Mouse (Mus musculus) intestine, embryonic 14.5 days (tissue): ENCODE results near the gene Casr. TPM values are rescaled to one million over a fixed set of nuclear protein-coding genes. Genes with fewer than 3 reads are reported as not detected.

ENCODE experiments used
- ATAC-seq: fragments of 200-750 bp; cut with Nextera tagmentation; replicated peaks from 2 replicates; pipeline ENCODE4 v1.8.0; 2017; ENCODE audit warnings: low read depth, moderate number of reproducible peaks, moderate TSS enrichment, moderate library complexity; ENCODE audit not compliant: low FRiP score, low TSS enrichment
- DNase-seq: peaks from one replicate; pipeline ENCODE4 v3.0.0-alpha.2; 2018; ENCODE audit warnings: low spot score
- H3K27ac ChIP-seq: fragments of 300-500 bp; sonication (generic); 2 replicates; pipeline ENCODE4 v1.5.1; 2014; ENCODE audit warnings: low read depth, mild to moderate bottlenecking, control low read depth
- H3K27me3 ChIP-seq: fragments of 300-500 bp; sonication (generic); replicated peaks from 2 replicates; pipeline ENCODE4 v1.6.1; 2014; ENCODE audit warnings: low read length, control low read depth; ENCODE audit not compliant: control insufficient read depth, insufficient read depth
- H3K36me3 ChIP-seq: fragments of 300-500 bp; sonication (generic); 2 replicates; pipeline ENCODE4 v1.6.1; 2014; ENCODE audit warnings: low read length, control low read depth; ENCODE audit not compliant: control insufficient read depth, insufficient read depth
- H3K4me1 ChIP-seq: fragments of 300-500 bp; sonication (generic); replicated peaks from 2 replicates; pipeline ENCODE4 v1.6.1; 2014; ENCODE audit warnings: low read length, control low read depth, mixed read lengths; ENCODE audit not compliant: control insufficient read depth, insufficient read depth
- H3K4me2 ChIP-seq: fragments of 300-500 bp; sonication (generic); 2 replicates; pipeline ENCODE4 v1.6.1; 2014; ENCODE audit warnings: low read length
- H3K4me3 ChIP-seq: fragments of 300-500 bp; sonication (generic); 2 replicates; pipeline ENCODE4 v1.5.1; 2014; ENCODE audit warnings: low read depth, low read length, control low read depth, mixed read lengths
- H3K9ac ChIP-seq: fragments of 300-500 bp; sonication (generic); 2 replicates; pipeline ENCODE4 v1.6.1; 2014; ENCODE audit warnings: mild to moderate bottlenecking, low read length
- H3K9me3 ChIP-seq: fragments of 300-500 bp; sonication (generic); 2 replicates; pipeline ENCODE4 v1.6.1; 2016; ENCODE audit warnings: low read length, control low read depth; ENCODE audit not compliant: control insufficient read depth
- WGBS: fragments of 180-500 bp; shearing (Covaris S2); extraction: QIAGEN DNeasy Blood & Tissue Kit; methylation state at CpG from one replicate; pipeline ENCODE4 v1.1.7; 2014; 5-methylcytosine and 5-hydroxymethylcytosine counted together
- polyA plus RNA-seq: library from polyadenylated mRNA; unstranded; fragments of >200 nt; fragmentation: Nextera tagmentation; extraction: Ambion mirVana; gene quantifications from 2 replicates; pipeline ENCODE4 v1.2.1, GENCODE M21; 2014

Casr gene
- polyA plus RNA-seq, 1 experiment from 2014 or later = 0.18 TPM

DNA sequence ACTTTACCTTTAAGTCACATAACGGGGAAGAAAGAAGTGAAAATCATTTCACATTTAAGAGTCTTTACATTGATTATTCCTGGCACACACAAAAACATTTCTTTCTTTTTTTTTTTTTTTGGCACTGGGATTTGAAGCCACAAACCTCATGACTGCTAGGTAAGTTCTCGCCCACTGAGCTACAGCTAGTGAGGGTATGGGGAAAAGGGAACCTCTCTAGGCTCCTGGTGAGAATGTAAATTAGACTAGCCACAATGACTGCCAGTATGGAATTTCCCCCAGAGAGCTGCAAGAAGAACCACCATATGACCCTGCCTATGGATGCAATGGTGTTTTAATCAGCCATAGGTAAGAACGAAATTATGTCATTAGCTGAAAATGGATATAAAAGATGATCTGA is 56.8 kb downstream of the Casr start:
- ATAC-seq (no peak), DNase-seq (no peak)
- 85% methylated on average over 3 of the region's 3 CpGs for WGBS
- H3K9ac ChIP-seq = no peak overlapping the region
- no peaks in the 10 kb centered on the region for H3K27me3 ChIP-seq
- H3K9me3 ChIP-seq = no peaks in the 10 kb centered on the region
- no peaks in the 10 kb centered on the region for H3K36me3 ChIP-seq
- no peak overlapping the region for H3K27ac ChIP-seq
- H3K4me2 ChIP-seq = no peak overlapping the region
- no peak overlapping the region for H3K4me3 ChIP-seq
- no peaks in the 10 kb centered on the region for H3K4me1 ChIP-seq

GRCm38 (mm10) chr16:36502286-36502685 is 59.7 kb downstream of the Casr start:
- Histone ChIP-seq H3K36me3 (no peaks in the 10 kb centered on the region), H3K27me3 (no peaks in the 10 kb centered on the region), H3K4me3 (no peak overlapping the region), H3K27ac (no peak overlapping the region), H3K9ac (no peak overlapping the region), H3K4me2 (no peak overlapping the region), H3K9me3 (no peaks in the 10 kb centered on the region), H3K4me1 (no peaks in the 10 kb centered on the region)
- ATAC-seq (no peak), DNase-seq (no peak)
- WGBS = 55% methylated on average over 2 of the region's 2 CpGs

GRCm38 (mm10) chr16:36492420-36492819 is 69.5 kb downstream of the Casr start:
- H3K27me3 ChIP-seq = no peaks in the 10 kb centered on the region
- WGBS = 88% methylated on average over 1 of the region's 1 CpGs
- no peak overlapping the region for H3K9ac ChIP-seq
- DNase-seq = no peak
- H3K4me1 ChIP-seq = no peaks in the 10 kb centered on the region
- no peak overlapping the region for H3K4me2 ChIP-seq
- no peaks in the 10 kb centered on the region for H3K36me3 ChIP-seq
- no peak for ATAC-seq
- no peaks in the 10 kb centered on the region for H3K9me3 ChIP-seq
- no peak overlapping the region for H3K4me3 ChIP-seq
- H3K27ac ChIP-seq = no peak overlapping the region

DNA sequence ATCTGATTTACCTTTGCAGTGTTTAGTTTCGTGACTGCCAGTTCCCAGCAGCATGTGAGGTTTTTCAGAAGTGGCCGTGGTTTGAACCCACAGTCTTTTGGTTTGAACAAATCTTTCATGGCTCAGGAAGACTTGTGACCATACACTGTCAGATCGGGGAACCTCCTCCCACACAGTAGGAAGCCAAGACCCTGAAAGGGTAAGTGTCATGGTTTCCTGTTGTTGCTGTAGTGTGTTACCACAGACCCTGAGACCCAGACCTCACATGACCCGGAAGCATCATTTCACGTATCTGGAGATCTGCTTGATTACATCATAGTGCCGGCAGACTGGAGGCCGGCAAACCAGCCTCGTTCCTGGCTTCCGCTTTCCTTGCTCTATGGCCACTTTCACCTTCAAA is 85.1 kb downstream of the Casr start:
- H3K36me3 ChIP-seq = no peaks in the 10 kb centered on the region
- 66% methylated on average over 9 of the region's 9 CpGs for WGBS
- H3K27ac ChIP-seq = no peak overlapping the region
- no peaks in the 10 kb centered on the region for H3K4me1 ChIP-seq
- H3K9me3 ChIP-seq = no peaks in the 10 kb centered on the region
- H3K9ac ChIP-seq = no peak overlapping the region
- DNase-seq = no peak
- no peak overlapping the region for H3K4me2 ChIP-seq
- no peak for ATAC-seq
- H3K27me3 ChIP-seq = no peaks in the 10 kb centered on the region
- H3K4me3 ChIP-seq = no peak overlapping the region

GRCm38 (mm10) chr16:36475530-36475929 is 86.4 kb downstream of the Casr start:
- 86% methylated on average over 3 of the region's 3 CpGs for WGBS
- no peaks in the 10 kb centered on the region for H3K36me3 ChIP-seq
- H3K9ac ChIP-seq = no peak overlapping the region
- H3K27ac ChIP-seq = no peak overlapping the region
- no peaks in the 10 kb centered on the region for H3K4me1 ChIP-seq
- no peak overlapping the region for H3K4me2 ChIP-seq
- H3K4me3 ChIP-seq = no peak overlapping the region
- no peak for ATAC-seq
- no peak for DNase-seq
- no peaks in the 10 kb centered on the region for H3K27me3 ChIP-seq
- no peaks in the 10 kb centered on the region for H3K9me3 ChIP-seq

DNA sequence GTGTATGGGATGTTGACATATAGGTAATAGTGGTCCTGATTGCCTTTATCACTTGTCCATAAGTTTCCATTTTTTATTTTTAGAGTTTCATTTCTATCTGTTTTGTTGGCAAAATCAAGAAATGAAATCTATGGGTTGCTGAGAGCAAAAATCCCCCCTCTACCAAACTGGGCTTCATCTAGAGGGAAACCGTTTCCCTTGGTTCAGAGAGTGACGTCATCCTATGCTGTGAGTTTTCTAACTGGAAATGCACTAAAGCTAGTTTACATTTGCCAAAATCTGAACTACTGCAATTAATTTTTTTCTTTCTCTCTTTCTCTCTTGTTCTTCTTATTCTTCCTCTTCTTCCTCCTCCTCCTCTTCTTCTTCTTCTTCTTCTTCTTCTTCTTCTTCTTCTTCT is 87.1 kb downstream of the Casr start:
- no peaks in the 10 kb centered on the region for H3K9me3 ChIP-seq
- H3K9ac ChIP-seq = no peak overlapping the region
- H3K27ac ChIP-seq = no peak overlapping the region
- no peak for ATAC-seq
- WGBS = 69% methylated on average over 2 of the region's 2 CpGs
- no peak overlapping the region for H3K4me2 ChIP-seq
- no peak overlapping the region for H3K4me3 ChIP-seq
- no peaks in the 10 kb centered on the region for H3K4me1 ChIP-seq
- no peaks in the 10 kb centered on the region for H3K27me3 ChIP-seq
- H3K36me3 ChIP-seq = no peaks in the 10 kb centered on the region
- DNase-seq = no peak

- Histone ChIP-seq H3K9me3 (no peaks in the 10 kb centered on the region), H3K27ac (no peak overlapping the region), H3K36me3 (no peaks in the 10 kb centered on the region), H3K9ac (no peak overlapping the region), H3K4me1 (no peaks in the 10 kb centered on the region), H3K27me3 (no peaks in the 10 kb centered on the region), H3K4me3 (no peak overlapping the region), H3K4me2 (no peak overlapping the region)
- ATAC-seq = 0 out of 2 replicates have a peak, but pooled peaks have one; percentile 36
- DNase-seq = peak; percentile 69
- 51% methylated on average over 17 of the region's 17 CpGs for WGBS
Measured at GRCm38 (mm10) chr16:36473217-36474216, 88.4 kb downstream of the Casr start.

- no peak for ATAC-seq
Measured at GRCm38 (mm10) chr16:36471066-36471633, 90.8 kb downstream of the Casr start.

More at GRCm38 (mm10) chr16:36471066-36471633, 90.8 kb downstream of the Casr start:
- H3K9me3 ChIP-seq = no peaks in the 10 kb centered on the region
- H3K9ac ChIP-seq = no peak overlapping the region
- H3K27ac ChIP-seq = no peak overlapping the region
- H3K36me3 ChIP-seq = no peaks in the 10 kb centered on the region
- no peaks in the 10 kb centered on the region for H3K27me3 ChIP-seq
- no peaks in the 10 kb centered on the region for H3K4me1 ChIP-seq
- 61% methylated on average over 13 of the region's 13 CpGs for WGBS
- no peak overlapping the region for H3K4me2 ChIP-seq
- no peak for DNase-seq
- H3K4me3 ChIP-seq = no peak overlapping the region
